Mouse (Mus musculus) heart, embryonic 10.5 days (tissue): ENCODE measurements around the gene Smarcal1. TPM values are rescaled to one million over a fixed set of nuclear protein-coding genes. Genes with fewer than 3 reads are reported as not detected.
A peak's percentile ranks its signal among the peaks of the same experiment; 100 is the strongest.

Experiments used
- DNase-seq: peaks from one replicate; pipeline ENCODE4 v3.0.0-alpha.2; 2017; ENCODE audit warnings: low spot score
- H3K27ac ChIP-seq: fragments of 300-500 bp; sonication (generic); 2 replicates; pipeline ENCODE4 v1.5.1; 2016; ENCODE audit warnings: mild to moderate bottlenecking
- H3K27me3 ChIP-seq: fragments of 300-500 bp; sonication (generic); 2 replicates; pipeline ENCODE4 v1.6.1; 2016; ENCODE audit warnings: mild to moderate bottlenecking; ENCODE audit not compliant: poor library complexity, insufficient read depth, severe bottlenecking
- H3K36me3 ChIP-seq: fragments of 300-500 bp; sonication (generic); 2 replicates; pipeline ENCODE4 v1.6.1; 2016; ENCODE audit warnings: mild to moderate bottlenecking, moderate library complexity
- H3K4me1 ChIP-seq: fragments of 300-500 bp; sonication (generic); 2 replicates; pipeline ENCODE4 v1.6.1; 2016; ENCODE audit warnings: mild to moderate bottlenecking
- H3K4me3 ChIP-seq: fragments of 300-500 bp; sonication (generic); 2 replicates; pipeline ENCODE4 v1.5.1; 2016; ENCODE audit warnings: mild to moderate bottlenecking, moderate library complexity
- H3K9me3 ChIP-seq: fragments of 300-500 bp; sonication (generic); 2 replicates; pipeline ENCODE4 v1.6.1; 2016; ENCODE audit warnings: mild to moderate bottlenecking, moderate library complexity
- WGBS: fragments of 180-500 bp; shearing (Covaris S2); methylation state at CpG from one replicate; pipeline ENCODE4 v1.1.7; 2016; 5-methylcytosine and 5-hydroxymethylcytosine counted together
- polyA plus RNA-seq: library from polyadenylated mRNA; unstranded; fragments of >200 nt; fragmentation: Nextera tagmentation; extraction: Ambion mirVana; gene quantifications from 2 replicates; pipeline ENCODE4 v1.2.1, GENCODE M21; 2016

Gene Smarcal1
- polyA plus RNA-seq, 1 experiment from 2014 or later: 20.9 TPM

DNA sequence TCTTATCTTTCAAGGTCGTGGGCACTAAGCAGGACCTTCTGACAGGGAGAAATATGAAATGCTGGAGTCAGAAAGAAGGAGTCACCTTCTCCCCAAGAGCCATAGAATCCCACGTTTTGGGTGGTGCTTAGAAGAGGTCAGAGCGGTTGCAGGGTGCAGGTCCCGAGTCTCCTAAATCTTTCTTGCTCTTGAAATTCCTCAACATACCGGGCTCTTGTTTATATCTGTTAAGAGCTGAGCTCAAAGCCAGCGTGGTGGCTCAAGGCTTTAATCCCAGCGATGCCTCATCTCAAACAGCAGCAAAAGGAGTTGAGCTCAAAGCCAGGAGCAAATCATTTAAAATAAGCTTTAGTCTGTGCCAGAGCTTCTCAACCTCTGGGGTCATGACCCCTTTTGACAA is 8.4 kb upstream of the Smarcal1 start:
- H3K36me3 ChIP-seq: no peaks in the 10 kb centered on the region
- H3K27ac ChIP-seq: no peak overlapping the region
- H3K27me3 ChIP-seq: peaks cover 31% of the 10 kb centered on the region
- peaks cover 14% of the 10 kb centered on the region for H3K4me1 ChIP-seq
- WGBS: 43% methylated on average over 7 of the region's 7 CpGs
- no peaks in the 10 kb centered on the region for H3K9me3 ChIP-seq
- DNase-seq: no peak
- H3K4me3 ChIP-seq: no peak overlapping the region

DNA sequence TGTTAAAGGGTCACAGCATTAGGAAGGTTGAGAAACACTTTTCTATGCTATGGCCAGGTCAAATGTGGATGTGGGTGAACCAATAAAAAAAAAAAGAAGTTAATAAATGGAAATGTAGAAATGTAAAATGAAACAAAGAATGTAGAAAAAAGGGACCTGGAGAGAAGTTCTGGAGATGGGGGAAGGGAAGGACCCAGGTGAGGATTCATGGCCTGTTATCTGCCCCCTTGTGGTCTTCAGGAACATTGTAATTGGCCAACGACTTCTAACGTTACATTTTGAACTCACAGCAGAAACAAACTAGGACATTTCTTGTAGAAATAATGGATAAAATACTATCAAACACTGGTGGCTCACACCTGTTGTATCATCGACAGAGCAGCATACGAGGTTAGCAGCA is 7.9 kb upstream of the Smarcal1 start:
- Histone ChIP-seq H3K27me3 (peaks cover 31% of the 10 kb centered on the region), H3K4me1 (peaks cover 14% of the 10 kb centered on the region), H3K4me3 (no peak overlapping the region), H3K9me3 (no peaks in the 10 kb centered on the region), H3K36me3 (no peaks in the 10 kb centered on the region), H3K27ac (no peak overlapping the region)
- no peak for DNase-seq
- WGBS: 38% methylated on average over 4 of the region's 4 CpGs

DNA sequence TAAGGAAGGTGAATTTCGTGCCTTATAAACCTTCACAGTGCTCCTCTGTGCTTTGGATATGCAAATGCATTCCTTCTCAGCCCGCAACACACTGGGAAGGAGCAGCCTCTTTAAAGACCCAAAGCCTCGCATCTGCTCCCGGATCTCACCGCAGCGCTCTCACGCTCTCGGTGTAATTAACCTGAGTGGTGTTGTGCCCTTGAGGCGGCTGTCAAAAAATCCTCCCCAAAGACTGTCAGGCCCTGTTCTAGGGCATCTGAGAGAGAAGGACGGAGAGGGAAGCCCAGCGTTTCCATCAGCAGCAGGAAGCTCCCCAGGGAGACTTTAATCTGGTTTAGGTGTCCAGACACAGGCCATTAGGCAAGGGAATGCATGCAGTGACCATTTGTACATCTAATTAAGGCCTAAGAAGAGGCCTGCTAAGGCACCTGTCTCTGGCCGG is 5.5 kb upstream of the Smarcal1 start:
- 5% methylated on average over 12 of the region's 12 CpGs for WGBS
- Histone ChIP-seq H3K27ac (no peak overlapping the region), H3K4me3 (peak overlapping the region; percentile 35), H3K36me3 (no peaks in the 10 kb centered on the region), H3K4me1 (peaks cover 14% of the 10 kb centered on the region), H3K27me3 (peaks cover 31% of the 10 kb centered on the region), H3K9me3 (no peaks in the 10 kb centered on the region)
- no peak for DNase-seq

DNA sequence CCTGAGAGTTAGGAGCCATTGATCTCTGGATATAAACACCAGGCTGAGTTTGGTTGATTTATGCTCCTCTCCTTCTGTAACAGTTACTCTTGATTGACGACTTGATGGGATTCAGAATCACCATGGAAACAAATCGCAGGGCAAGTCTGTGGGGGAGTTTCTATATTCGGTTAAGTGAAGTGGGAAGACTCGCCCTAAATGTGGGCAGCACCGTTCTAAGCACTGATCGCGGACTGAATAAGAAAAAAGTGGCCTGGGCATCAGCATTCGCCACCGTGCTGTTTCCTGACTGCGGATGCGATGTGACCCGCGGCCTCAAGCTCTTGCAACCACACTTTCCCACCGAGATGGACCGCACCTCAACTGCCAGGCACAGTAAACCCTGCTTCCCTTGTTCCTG is 4.7 kb upstream of the Smarcal1 start:
- H3K36me3 ChIP-seq: no peaks in the 10 kb centered on the region
- peaks cover 31% of the 10 kb centered on the region for H3K27me3 ChIP-seq
- no peak for DNase-seq
- no peak overlapping the region for H3K27ac ChIP-seq
- peaks cover 14% of the 10 kb centered on the region for H3K4me1 ChIP-seq
- H3K4me3 ChIP-seq: no peak overlapping the region
- no peaks in the 10 kb centered on the region for H3K9me3 ChIP-seq
- 41% methylated on average over 15 of the region's 15 CpGs for WGBS

DNA sequence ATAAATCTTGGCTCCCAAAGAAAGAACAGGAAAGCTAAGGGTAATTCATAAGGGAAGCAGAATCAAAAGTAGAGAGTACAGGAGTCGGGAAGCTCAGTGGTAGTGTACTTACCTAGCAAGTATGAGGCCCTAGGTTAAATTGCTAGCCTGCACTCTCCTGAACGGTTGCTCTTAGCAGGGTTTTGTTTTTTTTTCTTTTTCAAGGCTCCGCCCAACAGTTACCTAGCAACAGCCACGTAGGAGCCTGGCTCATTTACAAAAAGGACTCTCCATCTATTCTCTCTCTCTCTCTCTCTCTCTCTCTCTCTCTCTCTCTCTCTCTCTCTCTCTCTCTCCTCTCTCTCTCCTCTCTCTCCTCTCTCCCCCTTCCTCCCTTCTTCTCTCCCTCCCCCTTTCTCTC is 4.2 kb upstream of the Smarcal1 start:
- Histone ChIP-seq H3K4me1 (peaks cover 18% of the 10 kb centered on the region), H3K27ac (no peak overlapping the region), H3K36me3 (no peaks in the 10 kb centered on the region), H3K9me3 (no peaks in the 10 kb centered on the region), H3K4me3 (no peak overlapping the region), H3K27me3 (peaks cover 31% of the 10 kb centered on the region)
- 29% methylated on average over 4 of the region's 4 CpGs for WGBS
- no peak for DNase-seq

DNA sequence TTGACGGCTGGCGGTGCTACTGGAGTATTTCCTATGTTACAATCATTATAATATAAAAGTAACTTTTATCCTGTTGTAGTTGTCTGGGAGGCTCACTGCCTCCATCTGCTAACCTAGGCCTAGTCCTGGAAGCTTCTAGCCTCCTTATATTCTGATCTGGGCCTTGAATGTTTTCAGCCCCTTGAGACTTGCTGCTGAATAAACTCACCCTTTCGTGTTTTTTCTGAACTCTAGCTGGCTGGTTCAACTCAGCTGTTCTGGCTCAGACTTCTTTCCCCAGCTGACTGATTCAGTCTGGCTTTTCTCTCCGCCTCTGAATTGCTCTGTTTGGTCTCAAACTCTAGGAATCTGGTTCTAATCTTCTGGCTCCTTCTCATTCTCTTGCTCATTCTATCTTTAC is 855 bp downstream of the Smarcal1 start:
- Histone ChIP-seq H3K4me3 (peak overlapping the region; percentile 78), H3K27ac (peak overlapping the region; percentile 92; the same call in 1 of the 2 replicates), H3K36me3 (peaks cover 31% of the 10 kb centered on the region), H3K27me3 (no peaks in the 10 kb centered on the region; the same call in 1 of the 2 replicates), H3K9me3 (no peaks in the 10 kb centered on the region), H3K4me1 (peaks cover 11% of the 10 kb centered on the region; the same call in 1 of the 2 replicates)
- WGBS: 80% methylated on average over 4 of the region's 4 CpGs
- no peak for DNase-seq

DNA sequence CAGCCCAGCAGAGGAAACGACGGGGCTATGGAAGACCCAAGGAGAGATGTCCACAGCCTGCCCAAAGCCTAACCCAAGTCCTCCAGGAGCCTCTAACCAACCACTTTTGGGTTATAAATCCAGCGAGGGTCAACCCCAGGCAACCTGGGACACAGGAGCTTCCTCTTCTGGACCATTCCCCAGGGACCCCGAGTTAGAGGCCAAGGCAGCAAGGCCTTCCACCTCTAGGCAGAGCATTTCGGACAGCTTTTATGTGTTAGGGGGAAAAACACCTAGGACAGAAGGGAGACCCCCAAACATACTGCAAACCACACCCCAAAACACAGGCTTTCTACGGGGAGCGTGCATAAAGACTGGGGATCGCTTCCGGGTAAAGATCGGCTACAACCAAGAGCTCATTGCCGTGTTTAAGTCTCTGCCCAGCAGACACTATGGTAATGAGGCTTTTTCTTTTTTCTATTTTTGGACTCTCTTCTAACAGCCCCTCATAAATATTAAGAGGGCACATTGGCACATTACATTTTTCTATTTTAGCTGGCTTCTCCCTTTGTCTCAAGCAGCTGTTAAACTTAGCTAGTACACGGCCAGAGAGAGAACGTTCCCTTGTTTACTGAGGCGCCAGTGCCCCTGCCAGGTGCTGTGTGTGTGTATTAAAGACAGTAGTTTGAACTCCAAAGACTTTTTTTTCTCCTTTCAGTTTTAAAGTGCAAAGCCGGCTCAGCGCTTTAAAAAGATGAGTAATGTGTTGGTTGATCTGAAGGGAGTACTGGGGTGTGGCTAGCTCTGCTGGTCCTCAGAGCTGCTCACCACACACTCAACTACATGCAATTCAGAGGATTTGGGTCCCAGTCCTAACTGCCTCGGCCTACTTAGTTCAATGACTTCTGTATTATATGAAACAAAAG is 3.2 kb downstream of the Smarcal1 start:
- WGBS: 92% methylated on average over 17 of the region's 17 CpGs
- Histone ChIP-seq H3K36me3 (peaks cover 38% of the 10 kb centered on the region), H3K4me3 (no peak overlapping the region)

DNA sequence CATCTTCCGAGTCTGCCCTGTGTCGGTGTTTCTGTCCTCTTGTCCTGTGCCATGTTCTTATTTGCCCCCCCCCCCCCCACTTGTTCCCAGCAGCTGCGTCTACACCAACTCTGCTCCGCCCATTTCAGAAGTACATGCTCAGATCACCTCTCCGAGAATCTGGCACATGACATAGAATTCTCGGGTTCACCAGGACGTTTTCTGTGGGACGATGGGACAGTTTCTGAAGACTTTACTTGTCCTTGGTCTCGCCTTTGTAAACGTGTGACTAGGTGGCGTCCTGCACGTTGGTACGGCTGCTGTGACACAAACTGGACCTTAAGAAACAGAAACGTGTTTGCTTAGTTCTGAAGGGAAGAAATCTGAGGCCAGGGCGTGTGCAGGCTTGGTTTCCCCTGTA is 4.5 kb downstream of the Smarcal1 start:
- Histone ChIP-seq H3K9me3 (no peaks in the 10 kb centered on the region), H3K4me3 (no peak overlapping the region), H3K27ac (no peak overlapping the region), H3K36me3 (peaks cover 51% of the 10 kb centered on the region), H3K27me3 (no peaks in the 10 kb centered on the region), H3K4me1 (peaks cover 11% of the 10 kb centered on the region; the same call in 1 of the 2 replicates)
- DNase-seq: no peak
- 91% methylated on average over 15 of the region's 15 CpGs for WGBS

More for the DNA sequence above, 3.2 kb downstream of the Smarcal1 start:
- Histone ChIP-seq H3K27me3 (no peaks in the 10 kb centered on the region), H3K9me3 (no peaks in the 10 kb centered on the region), H3K4me1 (peaks cover 11% of the 10 kb centered on the region; the same call in 1 of the 2 replicates), H3K27ac (no peak overlapping the region)
- DNase-seq: no peak

DNA sequence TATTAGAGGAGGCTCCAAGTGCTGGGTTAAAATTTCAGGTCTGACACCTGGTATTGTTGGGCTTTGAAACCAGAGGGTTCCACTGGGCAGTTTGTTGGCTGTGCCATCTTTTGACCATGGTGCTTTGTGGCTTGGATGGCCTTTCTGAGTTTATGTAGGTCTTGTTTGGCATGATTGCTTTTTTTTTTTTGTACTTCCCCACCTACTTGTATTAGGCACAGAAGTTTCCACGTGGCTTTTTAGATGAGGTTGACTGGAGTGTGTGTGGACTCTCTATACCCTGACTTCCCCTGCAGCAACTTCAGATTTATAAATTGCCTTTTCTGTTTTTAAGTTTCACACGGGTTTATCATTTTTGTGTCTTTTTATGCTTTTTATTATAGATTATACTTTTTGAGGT is 5.7 kb downstream of the Smarcal1 start:
- Histone ChIP-seq H3K4me3 (no peak overlapping the region), H3K36me3 (peaks cover 63% of the 10 kb centered on the region), H3K27ac (no peak overlapping the region), H3K4me1 (peaks cover 8% of the 10 kb centered on the region; the same call in 1 of the 2 replicates), H3K27me3 (no peaks in the 10 kb centered on the region), H3K9me3 (no peaks in the 10 kb centered on the region)
- no peak for DNase-seq
- WGBS: 89% methylated on average over 2 of the region's 2 CpGs

DNA sequence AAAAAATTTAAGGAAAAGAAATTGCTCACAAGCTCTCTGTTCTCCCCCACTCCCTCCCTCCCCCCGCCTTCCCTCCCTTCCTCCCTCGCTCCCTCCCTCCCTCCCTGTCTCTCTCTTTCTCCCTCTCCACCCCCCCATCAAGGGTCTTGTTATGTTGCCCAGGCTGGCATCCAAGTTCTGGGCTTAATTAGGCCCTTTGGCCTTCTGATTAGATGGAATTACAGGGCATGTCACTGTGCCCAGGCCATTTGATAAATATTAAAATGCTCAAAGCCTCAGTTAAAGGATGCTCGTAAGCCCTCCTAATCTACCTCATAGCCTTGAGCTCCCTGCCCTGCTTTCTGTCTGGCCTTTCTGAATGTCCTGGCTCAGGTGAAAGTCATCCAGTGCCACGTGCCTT is 7.6 kb downstream of the Smarcal1 start:
- no peaks in the 10 kb centered on the region for H3K4me1 ChIP-seq
- H3K27me3 ChIP-seq: no peaks in the 10 kb centered on the region
- 70% methylated on average over 4 of the region's 4 CpGs for WGBS
- H3K36me3 ChIP-seq: peaks cover 69% of the 10 kb centered on the region
- no peak for DNase-seq
- no peak overlapping the region for H3K27ac ChIP-seq
- no peak overlapping the region for H3K4me3 ChIP-seq
- no peaks in the 10 kb centered on the region for H3K9me3 ChIP-seq

DNA sequence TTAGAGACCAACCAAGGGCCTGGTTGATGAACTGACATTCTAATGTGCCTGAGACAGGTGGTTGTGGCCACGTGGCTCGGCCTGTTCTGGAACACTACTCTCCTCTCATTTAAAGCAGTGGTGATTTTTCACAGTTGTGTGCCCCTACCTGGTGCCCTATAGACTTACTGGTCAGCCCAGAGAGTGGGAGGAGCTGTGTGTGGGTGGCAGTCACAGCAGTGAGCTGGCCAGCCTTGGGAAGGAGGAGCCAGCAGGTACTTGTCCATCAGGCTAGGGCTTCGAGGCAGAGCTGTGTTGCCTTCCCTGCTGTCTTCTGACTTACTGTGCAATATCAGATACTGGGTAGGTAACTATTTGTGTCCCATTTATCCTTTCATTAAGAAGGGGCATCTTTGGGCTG is 9.3 kb downstream of the Smarcal1 start:
- H3K9me3 ChIP-seq: no peaks in the 10 kb centered on the region
- no peak overlapping the region for H3K27ac ChIP-seq
- H3K4me1 ChIP-seq: no peaks in the 10 kb centered on the region
- DNase-seq: no peak
- H3K27me3 ChIP-seq: no peaks in the 10 kb centered on the region
- H3K36me3 ChIP-seq: peaks cover 69% of the 10 kb centered on the region
- H3K4me3 ChIP-seq: no peak overlapping the region
- WGBS: 88% methylated on average over 3 of the region's 3 CpGs

DNA sequence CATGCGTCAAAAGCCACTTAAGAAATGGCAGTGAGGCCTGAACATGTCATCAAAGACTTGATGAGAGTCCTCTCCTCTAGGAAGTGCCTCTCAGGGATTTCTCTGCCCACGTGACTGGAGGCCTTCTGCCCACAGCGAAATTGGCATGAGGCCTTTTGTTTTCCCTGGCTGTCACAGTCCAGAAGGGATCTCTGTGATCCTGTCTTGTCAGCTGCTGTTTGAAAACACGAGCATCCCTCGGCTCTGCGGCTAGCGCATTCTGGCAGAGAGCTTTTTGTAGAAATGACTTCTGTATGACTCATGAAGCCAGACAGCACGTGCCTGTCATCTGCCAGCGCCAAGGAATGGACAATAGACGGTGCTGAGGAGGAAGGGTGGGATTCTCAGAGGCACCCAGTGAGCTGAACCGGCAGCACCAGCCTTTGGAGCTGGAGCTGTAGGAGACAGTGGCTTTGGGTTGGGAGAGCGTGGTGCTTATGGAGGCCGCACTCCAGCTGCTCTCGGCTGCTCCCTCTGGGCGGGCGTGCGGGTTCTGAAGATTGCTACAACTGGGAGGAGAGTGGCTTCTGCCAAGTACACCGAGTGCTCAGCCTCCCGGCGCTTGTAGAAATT is 10.4 kb downstream of the Smarcal1 start:
- Histone ChIP-seq H3K27ac (no peak overlapping the region), H3K4me3 (no peak overlapping the region), H3K27me3 (no peaks in the 10 kb centered on the region), H3K4me1 (no peaks in the 10 kb centered on the region), H3K36me3 (peaks cover 70% of the 10 kb centered on the region), H3K9me3 (no peaks in the 10 kb centered on the region)
- WGBS: 76% methylated on average over 20 of the region's 20 CpGs
- no peak for DNase-seq

DNA sequence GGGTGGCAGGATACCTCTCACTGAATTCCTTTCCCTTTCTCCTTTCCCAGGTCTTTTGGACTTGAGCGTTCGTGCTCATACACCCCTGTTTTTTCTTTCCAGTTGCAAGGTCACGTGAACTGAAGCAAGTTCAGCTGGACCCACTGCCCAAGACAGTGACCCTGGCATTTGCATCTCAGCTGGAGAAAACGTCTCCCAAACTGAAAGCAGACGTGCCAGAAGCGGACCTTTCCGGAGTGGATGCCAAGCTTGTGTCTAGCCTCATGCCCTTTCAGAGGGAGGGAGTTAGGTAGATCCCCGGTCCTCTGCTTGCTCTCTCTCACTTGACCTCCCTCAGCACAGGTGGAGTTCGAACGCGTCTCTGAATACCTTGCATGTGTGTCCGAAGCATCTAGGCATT is 12.6 kb downstream of the Smarcal1 start:
- DNase-seq: no peak
- 91% methylated on average over 12 of the region's 12 CpGs for WGBS
- Histone ChIP-seq H3K27ac (no peak overlapping the region), H3K4me3 (no peak overlapping the region), H3K4me1 (peaks cover 14% of the 10 kb centered on the region), H3K36me3 (peaks cover 79% of the 10 kb centered on the region), H3K9me3 (no peaks in the 10 kb centered on the region), H3K27me3 (no peaks in the 10 kb centered on the region)
